Mouse (Mus musculus) cerebellum, adult 9-11 months (tissue): ENCODE results near the gene Il1rapl2.
"Not testable (repeated sequence)": the region's sequence is repeated elsewhere in the genome, so short reads cannot be mapped to it uniquely, and the experiment has no call there.

Experiments
- DNase-seq: peaks from one replicate; pipeline ENCODE4 v3.0.0; 2022

The Il1rapl2 gene

GRCm38 (mm10) chrX:138209480-138209879 is 639.1 kb downstream of the Il1rapl2 start, which contains the start of gene Tex13a:
Gene Tex13a, minus strand, starts transcription at chrX:138209580.
- no peak for DNase-seq

- DNase-seq, result no peak
Observed at GRCm38 (mm10) chrX:138234626-138235025, 664.2 kb downstream of the Il1rapl2 start.

- DNase-seq, result not testable (repeated sequence)
Observed at GRCm38 (mm10) chrX:138348736-138349135, 778.3 kb downstream of the Il1rapl2 start.

GRCm38 (mm10) chrX:138433794-138434193 is 863.4 kb downstream of the Il1rapl2 start:
- DNase-seq, result no peak

GRCm38 (mm10) chrX:138437939-138438338 is 867.5 kb downstream of the Il1rapl2 start:
- no peak for DNase-seq

- no peak for DNase-seq
Observed at GRCm38 (mm10) chrX:138449856-138450255, 879.4 kb downstream of the Il1rapl2 start.

- DNase-seq, result no peak
Observed at GRCm38 (mm10) chrX:138478488-138478887, 908.1 kb downstream of the Il1rapl2 start.

GRCm38 (mm10) chrX:138500510-138500909 is 930.1 kb downstream of the Il1rapl2 start:
- no peak for DNase-seq

GRCm38 (mm10) chrX:138505049-138505448 is 934.6 kb downstream of the Il1rapl2 start:
- DNase-seq, result no peak

- no peak for DNase-seq
Observed at GRCm38 (mm10) chrX:138620106-138620505, 1049.7 kb downstream of the Il1rapl2 start.

- no peak for DNase-seq
Observed at GRCm38 (mm10) chrX:138625311-138625710, 1054.9 kb downstream of the Il1rapl2 start.

GRCm38 (mm10) chrX:138722372-138722771 is 1152.0 kb downstream of the Il1rapl2 start:
- DNase-seq, result no peak

GRCm38 (mm10) chrX:138800958-138801357 is 1230.5 kb downstream of the Il1rapl2 start:
- no peak for DNase-seq

- no peak for DNase-seq
Observed at GRCm38 (mm10) chrX:138831876-138832275, 1261.5 kb downstream of the Il1rapl2 start.

GRCm38 (mm10) chrX:138833894-138834293 is 1263.5 kb downstream of the Il1rapl2 start:
- no peak for DNase-seq

- no peak for DNase-seq
Observed at GRCm38 (mm10) chrX:138838381-138838780, 1268.0 kb downstream of the Il1rapl2 start.
